Mouse (Mus musculus) spleen, adult 2 months (tissue): ENCODE data around the gene Lcn11. TPM values are rescaled to one million over a fixed set of nuclear protein-coding genes. Genes with fewer than 3 reads are reported as not detected.

Experiments
- DNase-seq, 2 experiments: peaks; one replicate each; pipeline versions ENCODE4 v3.0.0 to v3.0.0-alpha.2; 2012 to 2021; ENCODE audit warnings: low spot score in 2 of 2, low read depth in 1 of 2
- H3K27ac ChIP-seq: fragments of 200-500 bp; 2 replicates; pipeline ENCODE4 v1.5.1; 2012; ENCODE audit warnings: low read length, inconsistent platforms; ENCODE audit not compliant: insufficient read depth
- H3K27me3 ChIP-seq: fragments of 200-500 bp; 2 replicates; pipeline ENCODE4 v1.6.1; 2012; ENCODE audit warnings: mild to moderate bottlenecking, moderate library complexity, low read length, inconsistent platforms; ENCODE audit not compliant: control insufficient read depth, insufficient read depth
- H3K36me3 ChIP-seq: fragments of 200-500 bp; 2 replicates; pipeline ENCODE4 v1.6.1; 2012; ENCODE audit warnings: mild to moderate bottlenecking, low read length, inconsistent platforms; ENCODE audit not compliant: control insufficient read depth, insufficient read depth
- H3K4me1 ChIP-seq: fragments of 200-500 bp; 2 replicates; pipeline ENCODE4 v1.6.1; 2011; ENCODE audit warnings: inconsistent platforms; ENCODE audit not compliant: control insufficient read depth, insufficient read depth, insufficient read length
- H3K4me3 ChIP-seq: fragments of 200-500 bp; 2 replicates; pipeline ENCODE4 v1.5.1; 2011; ENCODE audit warnings: mild to moderate bottlenecking, inconsistent platforms; ENCODE audit not compliant: insufficient read depth, insufficient read length; ENCODE audit errors: extremely low read depth
- CTCF ChIP-seq: fragments of 200-500 bp; IDR thresholded peaks from 2 replicates; pipeline ENCODE4 v1.5.1; 2011; ENCODE audit warnings: mild to moderate bottlenecking, inconsistent platforms; ENCODE audit not compliant: insufficient read depth, insufficient read length, insufficient replicate concordance; ENCODE audit errors: extremely low read depth
- POLR2A ChIP-seq: fragments of 200-500 bp; IDR thresholded peaks from 2 replicates; pipeline ENCODE4 v1.6.1; 2011; ENCODE audit warnings: low read depth, low read length, inconsistent platforms
- WGBS: fragments of 180-500 bp; shearing (Covaris S2); methylation state at CpG from one replicate; pipeline ENCODE4 v1.1.7; 2018; 5-methylcytosine and 5-hydroxymethylcytosine counted together
- polyA plus RNA-seq: library from polyadenylated mRNA; depleted of rRNA; stranded (reverse); fragments of >200 nt; gene quantifications from 2 replicates; pipeline ENCODE4 v1.2.3, GENCODE M21; 2012

Lcn11 gene
- polyA plus RNA-seq, 1 experiment: not detected

DNA sequence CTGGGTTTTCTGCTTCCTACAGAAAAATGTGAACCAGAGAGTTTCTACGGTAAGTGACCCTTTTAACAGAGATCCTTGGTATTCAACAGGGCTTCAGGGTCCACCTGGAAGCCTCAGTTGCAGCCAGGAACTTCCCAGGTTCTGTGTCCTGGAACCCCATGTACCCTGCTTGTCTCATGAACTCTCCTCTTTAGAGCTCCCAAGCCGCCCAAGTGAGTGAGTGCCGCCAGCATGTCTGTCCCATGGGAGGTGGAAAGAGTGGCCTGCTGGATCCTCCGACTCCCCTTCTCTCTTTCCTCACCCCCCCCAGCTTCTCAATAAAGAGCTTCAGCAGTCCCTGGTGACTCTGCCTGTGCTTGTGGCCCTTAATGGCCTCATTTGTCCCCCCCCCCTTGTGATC, 9.1 kb upstream of the Lcn11 start:
- Histone ChIP-seq H3K4me1 (no peaks in the 10 kb centered on the region), H3K36me3 (no peaks in the 10 kb centered on the region), H3K27ac (no peak overlapping the region), H3K4me3 (no peak overlapping the region), H3K27me3 (no peaks in the 10 kb centered on the region)
- no peak for DNase-seq
- no peak for TF ChIP-seq CTCF
- 79% methylated on average over 4 of the region's 4 CpGs for WGBS

DNA sequence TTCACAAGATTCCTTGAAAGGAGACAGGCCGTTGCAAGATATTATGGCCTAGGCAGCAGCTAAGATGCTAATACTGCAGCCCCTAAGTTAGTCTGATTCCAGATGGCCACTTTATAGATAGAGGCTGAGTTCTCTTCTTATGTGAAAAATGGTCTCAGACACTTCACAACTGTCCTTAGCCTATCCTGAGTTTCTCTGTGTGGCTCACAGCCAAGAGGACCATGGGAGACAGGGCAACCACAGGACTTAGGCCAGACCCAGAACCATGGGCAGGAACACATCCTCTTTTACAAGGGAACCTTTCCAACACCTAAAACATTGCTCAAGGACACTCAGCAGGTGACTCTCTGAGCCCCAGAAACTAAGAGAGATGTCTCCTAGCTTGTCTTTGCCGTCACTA, 3.3 kb upstream of the Lcn11 start:
- no peaks in the 10 kb centered on the region for H3K4me1 ChIP-seq
- no peaks in the 10 kb centered on the region for H3K27me3 ChIP-seq
- H3K4me3 ChIP-seq: no peak overlapping the region
- H3K27ac ChIP-seq: no peak overlapping the region
- H3K36me3 ChIP-seq: no peaks in the 10 kb centered on the region
- TF ChIP-seq CTCF (no peak), POLR2A (no peak)
- no peak for DNase-seq
- 90% methylated on average over 2 of the region's 2 CpGs for WGBS

DNA sequence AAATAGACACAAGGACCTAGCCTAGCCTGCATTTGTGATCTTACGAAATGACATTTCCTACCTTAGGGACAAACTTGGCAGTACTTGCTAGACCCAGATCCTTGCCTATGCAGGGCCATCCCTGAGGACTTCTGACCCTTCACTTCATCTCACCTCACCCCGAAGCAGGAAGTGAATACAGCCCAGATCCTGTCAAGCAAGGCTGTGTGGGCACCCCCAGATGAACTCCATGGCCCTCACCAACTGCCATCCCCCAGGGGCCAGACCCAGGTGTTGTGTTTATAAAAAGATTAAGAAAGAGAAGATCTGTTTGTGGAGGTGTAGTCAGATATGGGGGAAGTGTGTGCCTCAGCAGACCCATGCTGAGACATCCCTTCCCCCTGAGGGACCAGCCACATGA, 2.2 kb upstream of the Lcn11 start:
- no peak for DNase-seq
- H3K4me1 ChIP-seq: no peaks in the 10 kb centered on the region
- no peaks in the 10 kb centered on the region for H3K27me3 ChIP-seq
- no peak overlapping the region for H3K27ac ChIP-seq
- H3K36me3 ChIP-seq: no peaks in the 10 kb centered on the region
- TF ChIP-seq CTCF: no peak
- no peak for TF ChIP-seq POLR2A
- WGBS: 60% methylated on average over 2 of the region's 2 CpGs
- H3K4me3 ChIP-seq: no peak overlapping the region

DNA sequence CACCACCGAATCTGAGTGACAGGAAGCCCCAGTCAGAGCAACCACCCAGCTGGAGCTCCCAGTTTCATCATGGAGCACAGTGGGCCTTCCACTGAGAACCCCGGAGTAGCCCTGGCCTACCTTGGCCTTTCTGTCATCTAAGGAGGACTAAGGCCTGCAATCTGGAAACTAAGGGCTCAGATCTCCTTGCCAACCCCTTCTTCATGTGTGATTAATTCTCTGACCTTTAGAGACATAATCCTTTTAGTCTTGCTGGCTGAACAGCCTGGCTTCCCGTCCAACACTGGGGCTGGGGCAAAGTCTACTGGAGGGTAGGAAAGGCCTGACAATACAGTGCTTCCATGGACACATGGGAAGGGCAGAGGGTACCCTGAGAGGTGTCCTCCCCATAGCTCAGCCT, 826 bp upstream of the Lcn11 start:
- Histone ChIP-seq H3K4me1 (no peaks in the 10 kb centered on the region), H3K4me3 (no peak overlapping the region), H3K27me3 (no peaks in the 10 kb centered on the region), H3K27ac (no peak overlapping the region), H3K36me3 (no peaks in the 10 kb centered on the region)
- TF ChIP-seq POLR2A (no peak), CTCF (no peak)
- WGBS: 85% methylated on average over 3 of the region's 3 CpGs
- DNase-seq: no peak

DNA sequence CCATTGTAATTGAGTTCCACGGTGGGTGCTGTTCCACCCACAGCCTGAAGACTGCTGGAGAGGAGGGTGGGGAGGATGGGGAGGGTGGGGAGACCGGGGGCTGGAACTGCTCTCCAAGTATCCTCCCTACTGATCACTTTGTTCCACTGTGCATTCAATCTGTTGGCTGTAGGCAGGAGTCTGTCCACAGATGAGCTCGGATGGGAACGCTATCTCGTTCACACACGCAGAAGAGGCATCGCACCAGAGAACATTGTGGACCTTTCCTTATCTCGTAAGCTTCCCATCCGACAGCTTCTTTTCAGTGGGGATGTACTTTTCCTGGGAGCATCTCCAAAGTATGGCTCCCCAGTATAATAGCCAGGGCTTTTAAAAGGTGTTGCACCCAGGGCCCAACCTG, 2.3 kb downstream of the Lcn11 start:
- H3K27ac ChIP-seq: no peak overlapping the region
- no peaks in the 10 kb centered on the region for H3K27me3 ChIP-seq
- DNase-seq: no peak
- no peaks in the 10 kb centered on the region for H3K36me3 ChIP-seq
- H3K4me3 ChIP-seq: no peak overlapping the region
- 88% methylated on average over 9 of the region's 9 CpGs for WGBS
- TF ChIP-seq POLR2A: no peak
- no peak for TF ChIP-seq CTCF
- no peaks in the 10 kb centered on the region for H3K4me1 ChIP-seq

DNA sequence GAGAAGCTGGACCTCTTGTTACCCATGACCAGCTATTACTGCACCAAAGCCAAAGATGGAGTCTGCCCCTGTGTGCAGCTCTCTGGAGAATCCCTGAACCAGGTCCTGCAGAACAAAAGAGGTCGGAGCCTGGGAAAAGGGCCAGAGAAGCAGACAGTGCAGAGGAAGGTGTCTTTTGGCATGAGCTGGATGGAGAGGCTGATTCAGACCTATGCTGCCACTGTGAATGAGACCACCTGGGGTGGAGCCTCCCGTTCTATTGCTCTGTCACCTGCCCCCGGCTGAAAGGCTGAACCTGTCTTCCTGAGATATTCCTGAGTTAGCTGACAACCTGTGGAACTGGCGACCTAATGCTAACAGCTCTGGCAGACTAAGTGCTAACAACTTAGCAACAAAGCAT, 4.1 kb downstream of the Lcn11 start:
- 42% methylated on average over 4 of the region's 4 CpGs for WGBS
- no peak for DNase-seq
- H3K4me3 ChIP-seq: no peak overlapping the region
- no peaks in the 10 kb centered on the region for H3K4me1 ChIP-seq
- H3K27me3 ChIP-seq: no peaks in the 10 kb centered on the region
- no peaks in the 10 kb centered on the region for H3K36me3 ChIP-seq
- TF ChIP-seq POLR2A: no peak
- TF ChIP-seq CTCF: no peak
- no peak overlapping the region for H3K27ac ChIP-seq

DNA sequence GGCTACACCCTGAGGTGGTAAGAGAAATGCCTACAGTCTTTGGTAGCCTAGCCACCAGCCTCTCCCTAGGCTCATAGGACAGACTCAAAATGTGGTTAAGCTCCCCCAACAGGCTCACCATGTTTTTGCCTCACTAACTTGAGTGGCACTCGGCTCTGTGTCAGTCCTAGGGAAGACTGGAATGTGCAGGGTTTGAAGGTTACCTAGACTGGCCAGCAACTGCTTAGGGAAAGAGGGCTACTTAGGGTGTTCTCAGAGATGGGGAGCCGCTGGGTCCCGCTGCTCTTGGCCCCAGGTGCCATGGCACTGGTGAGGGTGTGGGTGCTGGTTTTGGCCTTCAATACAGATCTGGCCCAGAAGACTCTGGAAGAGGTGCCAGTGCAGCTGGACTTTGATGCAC, 5.1 kb downstream of the Lcn11 start, which contains the start of gene Gm13539:
Gene Gm13539, plus strand, starts transcription at position 301 of the 400 bp plus-strand sequence.
- TF ChIP-seq CTCF (no peak), POLR2A (no peak)
- WGBS: 84% methylated on average over 3 of the region's 3 CpGs
- no peaks in the 10 kb centered on the region for H3K27me3 ChIP-seq
- no peaks in the 10 kb centered on the region for H3K4me1 ChIP-seq
- H3K36me3 ChIP-seq: no peaks in the 10 kb centered on the region
- no peak within 1 kb of the TSS for H3K4me3 ChIP-seq
- H3K27ac ChIP-seq: no peak within 1 kb of the TSS
- DNase-seq: no peak
